In the genomic region with DNA sequence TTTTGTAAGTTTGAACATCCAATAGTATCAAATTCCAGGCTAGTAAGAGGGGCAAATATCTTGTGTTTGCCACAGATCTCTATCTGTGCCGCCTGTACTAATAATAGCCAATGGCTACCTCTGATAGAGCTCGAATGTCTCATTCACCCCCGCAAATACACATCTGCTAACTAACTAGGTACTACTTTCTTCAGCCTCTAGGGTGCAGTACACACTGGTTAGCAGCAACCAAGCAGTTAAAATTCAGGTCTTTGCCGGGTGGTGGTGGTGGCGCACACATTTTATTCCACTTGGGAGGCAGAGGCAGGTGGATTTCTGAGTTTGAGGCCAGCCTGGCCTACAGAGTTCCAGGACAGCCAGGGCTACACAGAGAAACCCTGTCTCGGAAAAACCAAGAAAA, we compare ENCODE assay signal across 17 mouse cellular contexts.
"Had no signal": no experiment of that assay in that cellular context is flagged by ENCODE, and none has a peak within 500 bp of the region (broad histone marks: within the 10 kb centered on the region; RNA-seq: fewer than 3 reads in every experiment).

No protein-coding gene starts in this region.

- H3K4me3 ChIP-seq: limb, embryonic 10.5 days; limb, embryonic 13.5 days; liver, embryonic 12.5 days; liver, embryonic 15.5 days; lung, embryonic 15.5 days; megakaryocyte, embryonic 14.5 days; midbrain, embryonic 10.5 days had no signal

- DNase-seq: kidney, adult 2 months; kidney, postnatal 25 days; liver; lung, adult 18-20 months; lung, postnatal 10 days; lung, postnatal 36 days; thymus, adult 18-20 months; thymus, postnatal 36 days had no signal

- H3K4me1 ChIP-seq: limb, embryonic 10.5 days; limb, embryonic 13.5 days; liver, embryonic 12.5 days; liver, embryonic 15.5 days; lung, embryonic 15.5 days; megakaryocyte, embryonic 14.5 days; midbrain, embryonic 10.5 days had no signal

- H3K9me3 ChIP-seq: limb, embryonic 10.5 days; limb, embryonic 13.5 days; liver, embryonic 12.5 days; liver, embryonic 15.5 days; lung, embryonic 15.5 days; midbrain, embryonic 10.5 days had no signal

- H3K9ac ChIP-seq: limb, embryonic 13.5 days; liver, embryonic 12.5 days; liver, embryonic 15.5 days; lung, embryonic 15.5 days had no signal

- H3K36me3 ChIP-seq: limb, embryonic 10.5 days; limb, embryonic 13.5 days; liver, embryonic 12.5 days; liver, embryonic 15.5 days; lung, embryonic 15.5 days; midbrain, embryonic 10.5 days had no signal

- H3K27ac ChIP-seq: kidney, postnatal 0 days; limb, embryonic 10.5 days; limb, embryonic 13.5 days; liver, embryonic 12.5 days; liver, embryonic 15.5 days; lung, embryonic 15.5 days; midbrain, embryonic 10.5 days had no signal

- ATAC-seq: liver, embryonic 12.5 days; midbrain, embryonic 16.5 days had no signal

- H3K4me2 ChIP-seq: limb, embryonic 13.5 days; liver, embryonic 12.5 days; liver, embryonic 15.5 days; lung, embryonic 15.5 days had no signal

- H3K27me3 ChIP-seq: limb, embryonic 13.5 days; liver, embryonic 12.5 days; liver, embryonic 15.5 days; lung, embryonic 15.5 days; megakaryocyte, embryonic 14.5 days had no signal
